Mouse (Mus musculus) inflammation-experienced regulatory T-cells, adult 6 months (primary cell): ENCODE measurements around the gene Vmn2r105. TPM values are rescaled to one million over a fixed set of nuclear protein-coding genes. Genes with fewer than 3 reads are reported as not detected.

ENCODE experiments used
- ATAC-seq: one replicate; pipeline ENCODE4 v1.8.0; 2017
- polyA plus RNA-seq, 3 experiments: library from polyadenylated mRNA; unstranded; fragments of 100-300 nt; shearing (Covaris generic); gene quantifications; one replicate each; pipeline ENCODE4 v1.2.1; 2017

Vmn2r105 gene
- under 1 TPM in 1 of 3 experiments, not detected in 2; 0.08 TPM for polyA plus RNA-seq

DNA sequence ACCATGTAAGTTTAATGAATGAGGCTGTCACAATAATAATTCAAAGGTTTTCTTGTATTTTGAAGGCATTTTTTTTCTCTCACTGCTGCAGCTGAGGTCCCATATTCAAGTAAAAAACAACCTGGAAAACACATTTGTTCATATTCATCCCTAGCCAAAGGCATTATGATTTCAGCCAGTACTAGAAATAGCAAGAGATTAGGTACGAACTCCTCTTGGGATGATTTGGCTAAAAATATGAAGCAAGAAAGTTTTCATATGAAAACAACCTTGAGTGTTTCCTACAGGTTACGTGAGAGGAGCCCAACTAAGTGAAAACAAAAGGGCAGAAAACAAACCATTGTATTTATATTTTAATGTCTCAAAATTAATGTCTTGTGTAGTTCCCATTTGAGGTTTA lies at the start of gene Vmn2r105:
Vmn2r105 (minus strand) TSS at position 101 of the 400 bp plus-strand sequence.
- ATAC-seq, result no peak

GRCm38 (mm10) chr17:20255522-20255921 lies 20.7 kb upstream of the Vmn2r105 start:
- ATAC-seq, result no peak

- no peak for ATAC-seq
Measured at GRCm38 (mm10) chr17:20182997-20183396, 51.9 kb downstream of the Vmn2r105 start, which contains the start of gene Fpr-rs6. TSS of gene Fpr-rs6 (minus strand) at chr17:20183097.

Other genes with a start within 250 kb of the Vmn2r105 start
- not detected for gene Vmn2r104, start 186.7 kb downstream of the Vmn2r105 start, polyA plus RNA-seq
- not detected for gene Fpr-rs7, start 120.8 kb downstream of the Vmn2r105 start, polyA plus RNA-seq
- gene Fpr-rs6, start 52.0 kb downstream of the Vmn2r105 start, polyA plus RNA-seq, result not detected
- gene Vmn2r106, start 50.5 kb upstream of the Vmn2r105 start, polyA plus RNA-seq, result not detected
- not detected for gene Vmn2r107, start 110.2 kb upstream of the Vmn2r105 start, polyA plus RNA-seq
- not detected for gene Vmn1r224, start 179.1 kb upstream of the Vmn2r105 start, polyA plus RNA-seq
- gene Vmn2r108, start 246.3 kb upstream of the Vmn2r105 start, polyA plus RNA-seq, result not detected